Mouse (Mus musculus): ENCODE results near the gene Fam228b.

- TF ChIP-seq CTCF (conservative IDR thresholded peaks at IDR 0.05; ENCODE audit: insufficient read depth, insufficient read length, low read depth, low read length) (no peak), POLR2A (IDR thresholded peaks at IDR 0.05; ENCODE audit: low read depth, low read length) (no peak)
Observed at GRCm38 (mm10) chr12:4706175-4706574, 62.9 kb downstream of the Fam228b start.
